Mouse (Mus musculus) heart, adult 2 months (tissue): Measurements from ENCODE around the gene Ube2o.

ENCODE experiments used
- CTCF ChIP-seq: fragments of 200-600 bp; IDR thresholded peaks from 2 replicates; pipeline ENCODE4 v1.8.1; 2022; ENCODE audit warnings: antibody characterized with exemption, mild to moderate bottlenecking, moderate library complexity
- EP300 ChIP-seq: fragments of 200-500 bp; IDR thresholded peaks from 2 replicates; pipeline ENCODE4 v1.6.1; 2011; ENCODE audit warnings: low read depth, low read length, control low read depth; ENCODE audit not compliant: insufficient read depth
- POLR2A ChIP-seq: fragments of 200-500 bp; IDR thresholded peaks from 2 replicates; pipeline ENCODE4 v1.6.1; 2011; ENCODE audit warnings: mild to moderate bottlenecking, low read depth, low read length, control low read depth; ENCODE audit not compliant: insufficient read depth

GRCm38 (mm10) chr11:116518482-116518881, 62.8 kb downstream of the Ube2o start:
- no peak for TF ChIP-seq POLR2A
- no peak for TF ChIP-seq CTCF
- TF ChIP-seq EP300, result peak; percentile 78; the same call in 1 of the 2 replicates
